Mouse (Mus musculus): Measurements from ENCODE around the gene Prkcz.
"Not testable (repeated sequence)": the region's sequence is repeated elsewhere in the genome, so short reads cannot be mapped to it uniquely, and the experiment has no call there.

The Prkcz gene

DNA sequence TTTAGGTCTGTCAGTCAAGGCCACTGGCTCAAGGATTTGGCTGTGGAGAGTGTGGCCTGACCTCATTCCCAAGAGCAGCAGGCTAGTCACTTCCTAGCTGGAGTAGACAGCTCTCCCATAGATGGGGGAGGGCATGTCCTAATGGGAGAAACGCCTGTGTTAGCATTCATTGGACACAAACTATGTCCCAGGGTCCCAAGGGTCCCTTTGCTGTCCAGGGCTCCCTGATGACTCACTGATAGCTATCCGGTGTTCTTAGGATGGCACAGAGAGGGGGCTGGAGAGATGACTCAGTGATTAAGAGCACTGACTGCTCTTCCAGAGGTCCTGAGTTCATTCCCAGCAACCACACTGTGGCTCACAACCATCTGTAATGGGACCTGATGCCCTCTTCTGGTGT lies 79.9 kb downstream of the Prkcz start:
- DNase-seq, result peak; percentile 92

GRCm38 (mm10) chr4:155280768-155281121 lies 80.4 kb downstream of the Prkcz start:
- no peak for DNase-seq

DNA sequence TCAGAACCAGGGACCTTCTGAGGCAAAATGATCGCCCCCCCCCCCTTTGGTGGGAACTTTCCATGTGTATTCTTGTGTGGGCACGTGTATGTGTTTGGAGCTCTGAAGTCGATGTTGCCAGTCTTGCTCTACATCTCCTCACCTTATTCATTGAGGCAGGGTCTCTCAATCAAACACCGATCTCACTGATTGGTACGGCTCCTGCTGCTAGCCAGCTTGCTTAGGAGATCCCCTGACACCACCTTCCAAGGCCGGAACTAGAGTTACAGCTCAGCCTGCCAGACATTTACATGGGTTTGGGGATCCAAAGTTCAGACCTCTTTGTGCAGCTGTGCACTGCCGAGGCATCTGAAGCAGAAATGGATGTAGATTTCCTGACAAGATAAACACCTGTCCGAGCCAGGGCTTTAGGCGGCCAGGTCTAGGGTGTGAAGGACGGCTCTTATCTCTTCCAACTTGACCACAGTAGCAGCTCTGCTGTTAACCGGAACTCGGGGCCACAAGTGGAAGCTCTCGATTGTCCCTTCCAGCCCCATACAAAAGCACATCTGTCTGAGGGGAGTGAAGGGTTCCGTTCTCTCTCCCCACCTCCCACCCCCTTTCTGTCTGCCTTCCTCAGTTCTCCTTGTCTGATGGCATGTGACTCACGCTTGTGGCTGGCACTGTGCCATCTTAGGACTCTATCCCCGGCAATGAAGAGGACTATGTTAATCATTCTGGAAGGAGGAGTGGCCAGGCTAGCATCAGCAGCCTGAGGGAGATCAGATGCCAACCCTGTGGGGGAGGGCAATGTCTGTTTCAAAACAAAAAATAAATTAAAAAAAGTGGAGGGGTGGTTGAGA lies 81.0 kb downstream of the Prkcz start:
- no peak for DNase-seq

DNA sequence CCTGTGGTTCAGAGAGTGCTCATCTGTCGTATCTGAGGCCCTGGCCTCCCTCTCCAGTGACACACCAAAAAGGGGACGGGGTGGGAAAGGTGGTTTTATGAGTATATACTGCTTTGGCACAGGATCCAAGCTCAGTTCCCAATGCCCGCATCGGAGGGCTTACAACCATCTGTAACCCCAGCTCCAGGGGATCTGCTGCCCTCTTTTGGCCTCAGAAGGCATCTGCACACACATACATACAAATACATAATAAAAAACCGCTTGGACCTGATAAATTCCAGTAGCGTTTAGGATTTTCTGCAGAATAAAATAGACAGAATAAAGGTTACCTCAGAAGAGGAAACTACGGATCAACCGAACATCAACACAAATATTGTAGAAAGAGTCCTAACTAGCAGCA lies 82.1 kb downstream of the Prkcz start:
- DNase-seq, result no peak

GRCm38 (mm10) chr4:155277963-155278362 lies 83.2 kb downstream of the Prkcz start:
- no peak for DNase-seq

GRCm38 (mm10) chr4:155274851-155275250 lies 86.3 kb downstream of the Prkcz start:
- DNase-seq, result no peak

DNA sequence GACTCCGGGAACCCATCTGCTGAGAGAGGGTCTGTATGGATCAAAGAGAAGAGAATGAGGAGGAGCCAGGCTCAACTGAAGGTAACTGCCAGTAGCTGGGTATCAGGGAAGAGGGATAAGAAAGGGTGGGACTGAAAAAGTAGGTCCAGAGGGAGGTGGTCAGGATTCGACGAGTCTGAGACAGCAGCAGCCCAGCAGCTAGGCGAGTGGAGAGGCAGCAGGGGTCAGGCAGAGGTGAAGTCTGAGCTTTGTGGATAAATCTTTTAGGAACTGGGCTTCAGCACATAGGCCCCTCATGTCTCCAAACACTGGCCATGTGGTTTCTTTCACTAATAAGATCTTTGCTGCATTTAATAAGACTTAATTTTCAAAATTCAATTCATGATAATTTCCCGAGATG lies 86.7 kb downstream of the Prkcz start:
- DNase-seq, result no peak

DNA sequence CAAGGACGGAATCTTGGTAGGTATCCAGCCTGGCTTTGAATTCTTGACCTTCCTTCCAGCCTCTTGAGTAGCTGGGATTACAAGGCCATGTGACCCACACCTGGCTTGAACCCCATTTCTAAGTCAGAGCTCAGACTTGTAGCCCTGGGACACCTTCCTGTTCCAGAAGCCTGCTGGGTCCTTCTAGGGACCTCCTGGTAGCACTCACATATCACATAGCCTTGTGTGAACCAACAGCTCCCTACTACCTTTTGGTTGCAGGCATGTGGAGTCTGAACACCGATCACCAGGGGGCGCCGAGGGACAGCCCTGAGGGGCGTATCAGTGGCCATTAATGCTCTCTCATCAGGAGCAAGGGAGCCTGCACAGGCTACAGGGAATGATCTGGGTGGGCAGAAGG lies 92.8 kb downstream of the Prkcz start:
- peak; percentile 94 for DNase-seq

DNA sequence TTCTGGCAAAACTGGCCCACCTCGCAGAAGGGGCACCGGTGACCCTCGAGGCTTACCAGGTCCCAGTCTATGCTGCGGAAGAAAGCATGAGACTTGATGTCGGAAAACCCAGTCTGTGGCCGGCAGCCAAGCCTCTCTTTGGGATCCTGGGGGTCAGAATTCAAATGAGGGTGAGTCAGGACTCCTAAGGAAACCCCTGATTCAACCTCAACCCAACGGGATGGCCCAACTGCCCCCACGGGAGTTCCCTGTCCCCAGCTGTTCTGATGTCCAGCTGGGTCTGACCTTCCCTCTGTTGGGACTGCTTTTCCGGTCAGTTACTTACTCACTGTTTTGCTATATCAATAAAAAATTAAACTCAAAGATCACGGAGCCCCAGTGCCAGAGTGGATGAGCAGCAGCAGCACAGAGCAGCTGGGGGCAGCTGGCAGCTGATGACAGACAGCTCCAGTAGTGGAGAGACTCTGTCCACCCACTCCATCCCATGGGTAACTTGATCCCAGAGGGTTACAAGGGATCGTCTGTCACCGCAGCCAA lies 93.5 kb downstream of the Prkcz start:
- peak; percentile 96 for DNase-seq

- no peak for DNase-seq
These were observed 94.1 kb downstream of the Prkcz start for GRCm38 (mm10) chr4:155267047-155267543.

GRCm38 (mm10) chr4:155264521-155265321 lies 96.4 kb downstream of the Prkcz start:
- no peak for DNase-seq

DNA sequence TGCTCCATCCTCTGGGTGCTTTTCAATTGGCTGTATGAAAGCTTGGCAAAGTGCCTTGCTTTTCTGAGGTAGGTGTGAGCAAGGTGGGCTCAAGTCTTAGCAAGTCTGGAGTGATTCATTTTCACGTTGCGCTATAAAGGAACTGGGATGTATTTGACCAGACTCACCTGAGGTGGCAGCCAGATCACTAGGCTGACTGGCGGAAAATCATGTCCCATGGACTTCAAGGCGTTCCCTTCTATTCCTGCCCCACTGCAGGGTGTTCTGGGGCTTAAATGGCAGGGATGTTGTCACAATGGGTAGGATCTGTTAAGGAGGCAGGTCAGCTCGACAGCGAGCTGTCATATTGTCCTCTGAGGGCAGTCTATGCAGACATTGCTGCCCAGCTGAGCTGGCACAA lies 108.9 kb downstream of the Prkcz start:
- no peak for DNase-seq

GRCm38 (mm10) chr4:155251147-155251546 lies 110.0 kb downstream of the Prkcz start:
- DNase-seq, result no peak

GRCm38 (mm10) chr4:155250361-155251117 lies 110.6 kb downstream of the Prkcz start:
- peak; percentile 96 for DNase-seq

DNA sequence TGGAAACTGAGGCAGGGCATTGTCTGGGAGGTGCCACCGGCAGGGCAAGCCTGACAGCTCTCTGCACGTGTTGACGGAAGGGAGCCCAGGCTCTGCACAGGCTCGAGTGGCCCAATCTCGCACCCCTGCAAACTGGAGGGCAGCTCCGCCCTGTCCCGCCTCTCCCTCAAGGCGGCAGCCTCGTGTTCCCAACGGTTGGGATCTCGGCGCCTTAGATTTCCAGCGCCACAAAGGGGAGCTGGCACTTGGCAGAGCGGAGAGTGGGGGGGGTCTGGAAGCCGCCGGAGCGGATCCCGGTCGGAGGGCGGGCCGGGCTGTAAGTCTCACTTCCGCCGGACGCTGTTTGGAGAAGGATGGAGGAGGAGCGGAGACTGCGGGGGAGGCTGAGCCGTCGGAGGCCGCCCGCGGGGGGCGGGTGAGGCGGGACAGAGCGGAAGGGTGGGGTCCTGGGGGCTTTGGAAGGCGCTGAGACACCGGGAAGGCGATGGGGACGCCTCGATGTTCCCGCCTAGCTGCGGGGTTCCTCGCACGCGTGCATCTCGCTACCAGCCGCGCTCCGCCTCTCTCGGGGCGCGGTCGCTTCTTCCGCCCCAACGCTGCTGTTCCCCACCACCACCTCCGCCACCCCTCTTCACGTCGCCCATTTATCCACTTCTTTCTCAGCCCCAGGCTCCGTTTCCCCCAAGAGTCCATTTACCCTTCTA lies 111.4 kb downstream of the Prkcz start, which contains the start of gene Faap20:
Gene Faap20, plus strand, starts transcription at position 155 of the 704 bp plus-strand sequence.
- peak; percentile 99 for DNase-seq

DNA sequence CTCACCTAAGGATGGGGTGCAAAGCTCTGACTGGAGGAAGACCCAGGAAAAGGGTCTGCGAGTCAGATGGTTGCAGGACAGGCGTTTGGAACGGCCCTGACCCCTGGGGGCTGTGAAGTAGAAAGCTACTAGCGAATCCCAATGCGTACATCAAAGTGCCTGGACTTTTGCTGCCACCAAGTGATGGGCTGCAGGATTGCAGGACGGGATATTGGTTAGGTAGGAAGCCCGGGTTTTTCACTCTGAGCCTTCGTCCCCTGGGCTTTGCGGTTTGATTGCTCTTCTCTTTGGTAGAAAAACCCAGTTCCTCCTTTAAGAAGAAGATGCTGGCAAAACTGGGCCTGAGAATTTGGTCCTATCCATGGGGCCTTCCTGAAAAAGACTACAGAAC lies 111.9 kb downstream of the Prkcz start:
- DNase-seq, result peak; percentile 99

GRCm38 (mm10) chr4:155248054-155248453 lies 113.1 kb downstream of the Prkcz start:
- DNase-seq, result not testable (repeated sequence)

- DNase-seq, result peak; percentile 93
These were observed 114.5 kb downstream of the Prkcz start for GRCm38 (mm10) chr4:155246691-155247105.

DNA sequence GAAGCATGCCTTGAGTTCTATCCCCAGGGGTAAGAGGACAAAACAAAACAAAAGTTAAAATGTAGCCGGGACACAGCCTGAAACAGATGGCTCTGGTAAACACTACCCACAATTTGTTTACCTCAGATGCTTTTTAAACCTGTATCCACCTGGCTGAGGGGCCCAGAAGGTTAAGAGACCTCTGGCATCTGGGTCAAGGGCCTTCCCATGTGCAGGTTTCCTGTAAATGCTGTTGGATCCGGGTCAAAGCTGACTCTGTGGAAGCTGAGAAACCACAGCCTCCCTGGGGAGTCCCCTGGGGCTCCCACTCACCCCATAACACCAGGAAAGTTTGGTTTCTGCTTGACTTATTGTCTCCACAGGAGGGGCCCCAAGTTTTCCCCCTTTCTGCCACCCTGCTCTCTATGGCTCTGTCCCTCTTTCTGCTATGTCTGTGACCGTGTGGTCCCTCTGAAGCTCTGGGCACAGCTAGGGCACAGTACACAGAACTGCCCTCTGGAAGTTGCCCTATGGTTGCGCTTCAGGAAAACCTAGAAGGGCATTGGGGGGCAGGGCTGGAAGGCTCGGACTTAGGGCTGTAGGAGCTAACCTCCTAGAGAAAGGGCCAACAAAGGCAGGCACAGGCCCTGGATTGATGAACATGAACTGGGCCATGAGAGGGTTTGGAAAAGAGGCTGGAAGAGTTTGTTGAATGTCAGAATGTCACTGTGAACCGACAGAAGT lies 115.2 kb downstream of the Prkcz start:
- no peak for DNase-seq

DNA sequence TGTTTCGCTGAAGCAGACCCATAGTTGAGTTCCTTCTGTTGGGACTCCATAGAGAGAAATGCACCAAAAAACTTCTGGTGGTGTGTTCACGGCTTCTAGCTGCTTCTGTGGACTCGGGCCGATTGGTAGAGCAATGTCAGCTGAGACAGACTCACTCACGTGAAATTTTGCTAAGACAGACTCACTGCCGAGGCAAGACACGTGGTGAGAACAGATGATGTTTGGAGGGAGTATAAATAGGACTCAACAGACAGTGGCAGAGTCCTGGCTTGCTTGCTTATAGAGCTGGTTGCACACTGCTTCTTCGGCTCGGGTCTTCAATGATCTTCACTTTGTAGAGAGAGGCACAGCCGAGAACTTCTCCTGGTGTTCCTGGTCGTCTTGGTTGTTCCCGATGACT lies 117.9 kb downstream of the Prkcz start:
- no peak for DNase-seq

GRCm38 (mm10) chr4:155242292-155242691 lies 118.9 kb downstream of the Prkcz start:
- peak; percentile 95 for DNase-seq
